Mouse (Mus musculus) neural tube, embryonic 14.5 days (tissue): ENCODE measurements around the gene Aif1. TPM values are rescaled to one million over a fixed set of nuclear protein-coding genes. Genes with fewer than 3 reads are reported as not detected.

ENCODE experiments used
- ATAC-seq: fragments of 200-750 bp; cut with Nextera tagmentation; 2 replicates; pipeline ENCODE4 v1.8.0; 2017; ENCODE audit warnings: low read depth, mild to moderate bottlenecking, moderate TSS enrichment, moderate library complexity
- H3K27ac ChIP-seq: fragments of 300-500 bp; sonication (generic); 2 replicates; pipeline ENCODE4 v1.5.1; 2014; ENCODE audit warnings: low read depth, mild to moderate bottlenecking, control low read depth, low read length, moderate library complexity, mixed read lengths
- H3K27me3 ChIP-seq: fragments of 300-500 bp; sonication (generic); 2 replicates; pipeline ENCODE4 v1.6.1; 2014; ENCODE audit warnings: low read length; ENCODE audit not compliant: control insufficient read depth, insufficient read depth
- H3K36me3 ChIP-seq: fragments of 300-500 bp; sonication (generic); 2 replicates; pipeline ENCODE4 v1.6.1; 2014; ENCODE audit warnings: low read length, mixed read lengths; ENCODE audit not compliant: control insufficient read depth, insufficient read depth
- H3K4me1 ChIP-seq: fragments of 300-500 bp; sonication (generic); 2 replicates; pipeline ENCODE4 v1.6.1; 2014; ENCODE audit warnings: low read length; ENCODE audit not compliant: control insufficient read depth, insufficient read depth
- H3K4me2 ChIP-seq: fragments of 300-500 bp; sonication (generic); 2 replicates; pipeline ENCODE4 v1.6.1; 2014; ENCODE audit warnings: mild to moderate bottlenecking, low read depth, low read length, control low read depth
- H3K4me3 ChIP-seq: fragments of 300-500 bp; sonication (generic); 2 replicates; pipeline ENCODE4 v1.5.1; 2014; ENCODE audit warnings: low read depth, low read length, control low read depth, mixed read lengths
- H3K9ac ChIP-seq: fragments of 300-500 bp; sonication (generic); replicated peaks from 2 replicates; pipeline ENCODE4 v1.6.1; 2014; ENCODE audit warnings: low read depth, mild to moderate bottlenecking, control low read depth, low read length, mixed read lengths
- H3K9me3 ChIP-seq: fragments of 300-500 bp; sonication (generic); 2 replicates; pipeline ENCODE4 v1.6.1; 2016; ENCODE audit warnings: low read length; ENCODE audit not compliant: control insufficient read depth
- WGBS: fragments of 180-500 bp; shearing (Covaris S2); extraction: QIAGEN DNeasy Blood & Tissue Kit; methylation state at CpG from one replicate; pipeline ENCODE4 v1.1.7; 2014; 5-methylcytosine and 5-hydroxymethylcytosine counted together
- polyA plus RNA-seq: library from polyadenylated mRNA; unstranded; fragments of >200 nt; fragmentation: Nextera tagmentation; extraction: Ambion mirVana; gene quantifications from 2 replicates; pipeline ENCODE4 v1.2.1, GENCODE M21; 2014

Gene Aif1
- polyA plus RNA-seq, 1 experiment from 2014 or later: 6.7 TPM

DNA sequence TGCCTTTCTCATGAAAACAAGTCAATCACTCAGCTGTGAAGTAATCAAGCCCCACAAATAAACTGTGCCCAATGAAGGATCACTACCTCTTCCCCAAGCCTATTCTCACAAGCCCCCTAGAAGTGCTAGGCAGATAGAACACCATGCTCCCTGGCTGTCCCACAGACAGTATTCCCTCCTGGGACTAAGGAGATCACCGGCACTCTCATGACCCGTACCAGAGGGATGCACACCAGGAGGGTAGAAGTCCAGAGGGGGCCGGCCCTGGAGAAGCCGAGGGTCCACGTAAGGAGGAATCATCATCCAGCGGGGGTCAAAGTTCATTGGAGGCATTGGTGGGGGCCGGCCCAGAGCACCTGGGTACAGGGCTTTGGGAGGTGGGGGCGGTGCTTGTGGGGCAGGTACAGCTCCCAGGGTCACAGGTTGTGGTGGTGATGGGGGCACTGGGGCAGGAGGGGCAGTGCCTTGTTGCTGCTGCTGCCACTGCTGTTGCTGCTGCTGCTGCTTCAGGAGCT lies 18.1 kb downstream of the Aif1 start:
- Histone ChIP-seq H3K27ac (no peak overlapping the region), H3K36me3 (peaks cover 92% of the 10 kb centered on the region), H3K4me2 (no peak overlapping the region), H3K9me3 (no peaks in the 10 kb centered on the region), H3K4me1 (peaks cover 11% of the 10 kb centered on the region; the same call in 1 of the 2 replicates), H3K4me3 (no peak overlapping the region), H3K9ac (no peak overlapping the region), H3K27me3 (no peaks in the 10 kb centered on the region)
- no peak for ATAC-seq
- 93% methylated on average over 8 of the region's 8 CpGs for WGBS

DNA sequence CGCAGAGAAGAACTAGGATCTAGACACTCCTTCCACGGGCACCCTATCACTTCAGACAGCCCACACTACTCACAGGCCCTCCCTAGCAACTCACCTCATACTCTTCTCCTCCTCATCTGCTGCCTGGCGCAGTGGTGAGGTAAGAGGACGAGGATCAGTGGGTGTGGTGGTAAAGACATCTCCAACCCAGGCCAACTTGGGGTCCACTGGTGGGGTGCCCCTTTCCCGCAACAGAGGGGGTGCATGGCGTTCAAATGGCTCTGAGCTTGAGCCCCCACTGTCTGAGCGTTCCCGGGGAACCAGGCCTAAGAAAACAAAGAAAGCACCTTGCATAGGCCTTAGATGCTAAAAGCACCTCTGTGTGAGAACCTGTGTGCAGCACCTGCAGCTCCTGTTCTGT lies 18.6 kb downstream of the Aif1 start:
- Histone ChIP-seq H3K4me2 (no peak overlapping the region), H3K4me3 (no peak overlapping the region), H3K9me3 (no peaks in the 10 kb centered on the region), H3K36me3 (peaks cover 97% of the 10 kb centered on the region), H3K9ac (no peak overlapping the region), H3K27me3 (no peaks in the 10 kb centered on the region), H3K27ac (no peak overlapping the region), H3K4me1 (peaks cover 7% of the 10 kb centered on the region; the same call in 1 of the 2 replicates)
- 94% methylated on average over 8 of the region's 8 CpGs for WGBS
- no peak for ATAC-seq

DNA sequence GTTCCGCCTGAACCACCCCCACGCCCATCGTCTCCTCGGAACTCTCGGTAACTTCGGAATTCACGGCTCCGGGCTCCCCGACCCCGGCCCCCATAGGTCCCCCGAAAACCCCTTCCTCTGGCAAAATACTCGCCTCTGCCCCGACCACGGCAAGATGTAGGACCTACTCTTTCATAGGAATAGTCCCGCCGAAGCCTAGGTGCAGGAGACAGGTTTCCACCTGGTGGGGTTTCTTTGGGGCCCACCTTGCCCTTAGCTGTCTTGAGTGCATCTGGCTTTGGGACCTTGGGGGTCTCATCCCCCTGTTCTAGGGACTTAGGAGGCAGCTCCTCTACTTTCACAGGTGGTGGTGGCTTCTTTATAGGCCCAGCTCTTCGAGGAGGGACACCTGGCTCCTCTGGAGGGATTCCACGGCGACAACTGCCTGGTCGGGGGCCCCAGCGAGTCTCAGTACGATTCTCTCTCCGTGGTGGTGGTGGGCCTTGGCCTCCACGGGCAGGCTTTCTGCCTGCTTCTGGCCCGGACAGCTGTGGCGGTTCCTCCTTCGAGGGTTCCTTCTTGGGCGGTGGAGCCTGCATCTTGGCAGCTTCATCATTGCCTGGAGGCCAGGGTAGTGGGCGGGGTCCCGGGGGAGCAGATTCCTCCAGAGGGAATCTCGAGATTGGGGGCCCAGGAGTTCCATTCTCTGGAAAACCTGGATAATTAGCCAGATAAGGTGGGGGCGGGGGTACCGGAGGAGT lies 19.2 kb downstream of the Aif1 start:
- Histone ChIP-seq H3K4me3 (no peak overlapping the region), H3K27ac (no peak overlapping the region), H3K4me2 (no peak overlapping the region), H3K9me3 (no peaks in the 10 kb centered on the region), H3K4me1 (peaks cover under 1% of the 10 kb centered on the region; the same call in 1 of the 2 replicates), H3K9ac (no peak overlapping the region), H3K27me3 (no peaks in the 10 kb centered on the region), H3K36me3 (peaks cover 100% of the 10 kb centered on the region)
- 92% methylated on average over 33 of the region's 33 CpGs for WGBS
- no peak for ATAC-seq

DNA sequence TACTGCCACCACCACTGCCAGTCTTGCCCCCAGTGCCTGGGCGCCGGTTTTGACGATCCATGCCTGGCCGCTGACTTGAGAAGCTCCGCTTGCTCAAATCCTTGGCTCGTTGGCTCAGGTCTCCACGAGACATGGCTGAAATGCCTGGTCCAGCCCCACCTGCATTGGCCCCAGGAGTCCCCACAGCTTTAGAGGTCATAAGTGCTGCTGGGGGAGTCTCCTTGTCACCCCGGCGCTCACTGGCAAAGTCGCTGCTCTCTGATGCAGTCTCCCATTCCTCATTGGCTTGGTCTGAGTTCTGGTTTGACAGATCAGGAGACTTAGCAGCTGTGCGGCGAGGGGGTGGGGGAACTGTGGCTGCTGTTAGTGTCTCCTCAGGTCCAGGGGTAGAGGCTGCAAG lies 20.4 kb downstream of the Aif1 start:
- H3K4me3 ChIP-seq: no peak overlapping the region
- H3K9me3 ChIP-seq: no peaks in the 10 kb centered on the region
- WGBS: 93% methylated on average over 12 of the region's 12 CpGs
- H3K4me2 ChIP-seq: no peak overlapping the region
- H3K4me1 ChIP-seq: no peaks in the 10 kb centered on the region
- no peak for ATAC-seq
- H3K36me3 ChIP-seq: peaks cover 98% of the 10 kb centered on the region
- H3K27me3 ChIP-seq: no peaks in the 10 kb centered on the region
- no peak overlapping the region for H3K9ac ChIP-seq
- no peak overlapping the region for H3K27ac ChIP-seq

DNA sequence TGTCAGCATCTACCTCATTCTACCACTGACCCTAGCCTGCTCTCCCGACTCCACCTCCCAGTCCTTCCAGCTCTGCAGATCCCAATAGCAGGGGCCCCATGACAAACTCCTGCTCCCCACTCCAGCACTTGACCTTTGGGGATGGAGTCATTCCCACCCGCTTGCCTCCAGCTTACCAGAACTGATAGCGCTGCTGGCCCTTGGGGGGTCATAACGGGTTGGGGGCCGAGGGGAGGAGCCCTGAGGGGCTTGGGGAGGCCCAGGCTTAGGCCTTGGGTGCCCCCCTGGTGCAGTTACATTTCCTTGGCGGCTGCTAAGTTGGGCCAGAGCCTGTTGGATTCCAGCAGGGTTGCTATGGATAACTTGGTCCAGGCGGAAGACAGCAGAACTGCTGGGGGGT lies 21.3 kb downstream of the Aif1 start:
- Histone ChIP-seq H3K4me2 (no peak overlapping the region), H3K9ac (no peak overlapping the region), H3K4me3 (no peak overlapping the region), H3K27ac (no peak overlapping the region), H3K4me1 (no peaks in the 10 kb centered on the region), H3K9me3 (no peaks in the 10 kb centered on the region), H3K27me3 (no peaks in the 10 kb centered on the region), H3K36me3 (peaks cover 98% of the 10 kb centered on the region)
- 79% methylated on average over 7 of the region's 7 CpGs for WGBS
- ATAC-seq: no peak

DNA sequence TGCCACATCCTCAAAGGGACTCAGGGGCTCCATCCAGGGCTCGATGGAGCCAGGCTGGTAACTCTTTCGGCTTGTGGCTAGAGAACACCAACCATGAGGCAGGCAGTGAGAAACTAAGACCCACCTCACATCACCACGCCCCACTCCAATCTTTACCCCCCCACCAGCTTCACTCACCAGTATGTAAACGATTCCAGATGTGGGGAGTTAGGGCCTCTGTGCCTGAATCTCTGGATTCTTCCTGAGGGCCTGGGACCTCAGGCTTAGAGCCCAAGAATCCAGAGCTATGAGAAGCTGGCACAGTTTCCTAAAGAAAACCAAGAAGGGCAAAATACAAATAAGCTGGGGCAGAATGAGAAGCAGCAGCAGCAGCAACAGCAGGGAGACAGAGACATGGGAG lies 21.9 kb downstream of the Aif1 start:
- Histone ChIP-seq H3K4me1 (no peaks in the 10 kb centered on the region), H3K9ac (no peak overlapping the region), H3K4me2 (no peak overlapping the region), H3K9me3 (no peaks in the 10 kb centered on the region), H3K27ac (no peak overlapping the region), H3K36me3 (peaks cover 98% of the 10 kb centered on the region), H3K27me3 (no peaks in the 10 kb centered on the region), H3K4me3 (no peak overlapping the region)
- ATAC-seq: no peak
- 97% methylated on average over 4 of the region's 4 CpGs for WGBS

DNA sequence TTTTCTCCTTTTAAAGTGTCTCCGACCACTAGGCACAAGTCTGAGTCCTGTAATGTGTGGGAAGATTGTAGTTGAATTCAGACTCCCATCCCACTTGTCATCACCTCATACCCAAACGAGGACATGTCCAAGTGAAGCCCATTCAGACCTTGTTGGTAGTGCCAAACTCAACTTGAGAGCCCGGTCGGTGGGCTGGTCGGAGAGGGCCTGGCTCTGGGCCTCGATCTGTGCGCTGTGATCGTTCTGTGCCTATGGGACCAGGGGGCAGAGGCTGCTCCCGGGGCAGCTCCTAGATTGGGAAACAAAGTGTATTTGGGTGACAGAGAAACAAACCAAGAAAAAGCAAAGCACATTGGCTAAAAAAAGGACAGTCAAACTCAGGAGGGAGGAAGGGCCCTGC lies 22.8 kb downstream of the Aif1 start:
- Histone ChIP-seq H3K4me1 (no peaks in the 10 kb centered on the region), H3K4me3 (no peak overlapping the region), H3K4me2 (no peak overlapping the region), H3K27me3 (no peaks in the 10 kb centered on the region), H3K9ac (no peak overlapping the region), H3K27ac (no peak overlapping the region), H3K9me3 (no peaks in the 10 kb centered on the region), H3K36me3 (peaks cover 97% of the 10 kb centered on the region)
- no peak for ATAC-seq
- WGBS: 95% methylated on average over 9 of the region's 9 CpGs

DNA sequence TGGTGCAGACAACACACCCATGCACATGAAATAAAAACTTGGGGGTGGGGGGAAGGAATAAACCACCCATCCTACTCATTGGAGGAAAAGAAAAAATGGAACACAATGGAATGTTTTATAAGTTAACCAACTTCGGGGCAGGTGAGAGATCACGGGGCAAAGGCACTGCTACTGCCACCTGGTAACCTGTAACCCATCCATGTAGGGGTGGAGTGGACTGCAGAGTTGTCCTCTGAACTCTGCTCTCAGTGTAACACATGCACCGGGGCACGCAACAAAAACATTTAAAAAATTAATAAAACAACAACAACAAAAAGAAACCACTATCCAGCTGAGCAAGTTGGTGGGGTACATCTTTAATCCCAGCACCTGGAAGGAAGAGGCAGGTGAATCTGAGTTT lies 23.7 kb downstream of the Aif1 start:
- Histone ChIP-seq H3K27me3 (no peaks in the 10 kb centered on the region), H3K4me1 (no peaks in the 10 kb centered on the region), H3K27ac (no peak overlapping the region), H3K9me3 (no peaks in the 10 kb centered on the region), H3K4me2 (no peak overlapping the region), H3K9ac (no peak overlapping the region), H3K4me3 (no peak overlapping the region), H3K36me3 (peaks cover 95% of the 10 kb centered on the region)
- 96% methylated on average over 4 of the region's 4 CpGs for WGBS
- ATAC-seq: no peak

DNA sequence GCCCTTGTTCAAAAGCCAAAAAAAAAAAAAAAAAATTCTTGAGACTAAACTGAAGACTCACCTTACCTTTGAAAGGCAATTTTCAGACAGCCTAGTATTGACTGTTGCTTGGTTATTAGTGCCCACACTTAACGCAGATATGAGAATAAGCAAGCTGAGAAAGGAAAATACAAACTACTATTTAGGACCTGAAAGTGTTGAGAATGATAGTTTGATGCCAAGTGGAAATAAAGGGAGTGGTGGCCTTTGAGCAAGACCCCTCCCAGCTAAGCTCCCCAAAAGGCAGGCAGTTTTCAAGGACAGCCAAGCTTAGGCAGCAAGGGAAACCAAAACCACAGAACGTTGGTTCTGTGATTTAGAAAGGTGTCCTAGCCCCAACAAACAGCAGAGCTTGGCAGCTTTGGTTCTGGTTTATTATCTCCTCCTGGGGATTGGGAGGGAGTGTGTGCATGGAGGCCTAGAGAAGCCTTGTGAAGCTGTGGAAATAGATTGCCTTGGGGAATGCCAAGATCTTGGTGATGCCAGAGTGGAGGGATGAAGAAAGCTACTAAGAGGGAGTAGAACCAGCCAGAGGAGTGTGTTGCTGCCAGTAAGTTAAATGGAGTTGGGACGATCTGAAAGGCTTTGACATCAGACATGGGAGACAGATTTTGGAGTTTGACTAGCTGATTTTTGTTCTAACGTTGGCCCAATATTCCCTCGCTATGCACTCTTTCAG lies 27.8 kb downstream of the Aif1 start:
- no peak overlapping the region for H3K27ac ChIP-seq
- no peaks in the 10 kb centered on the region for H3K9me3 ChIP-seq
- 73% methylated on average over 5 of the region's 5 CpGs for WGBS
- H3K4me1 ChIP-seq: no peaks in the 10 kb centered on the region
- H3K4me2 ChIP-seq: no peak overlapping the region
- H3K4me3 ChIP-seq: no peak overlapping the region
- H3K27me3 ChIP-seq: no peaks in the 10 kb centered on the region
- H3K9ac ChIP-seq: no peak overlapping the region
- peaks cover 95% of the 10 kb centered on the region for H3K36me3 ChIP-seq
- no peak for ATAC-seq
